ENCODE assay signal across 26 mouse cellular contexts in genomic region chr2:17375916-17376315, GRCm38 (mm10).
"Had no signal": no experiment of that assay in that cellular context is flagged by ENCODE, and none has a peak within 500 bp of the region (broad histone marks: within the 10 kb centered on the region; RNA-seq: fewer than 3 reads in every experiment).

No protein-coding gene starts in this region.

- H3K36me3 ChIP-seq: hindbrain, embryonic 13.5 days; hindbrain, embryonic 15.5 days; kidney, embryonic 15.5 days; limb, embryonic 13.5 days; limb, embryonic 15.5 days; liver, embryonic 12.5 days had no signal

- H3K27me3 ChIP-seq: heart, embryonic 13.5 days; heart, embryonic 15.5 days; hindbrain, embryonic 13.5 days; hindbrain, embryonic 15.5 days; kidney, embryonic 15.5 days; limb, embryonic 13.5 days; limb, embryonic 15.5 days; liver, embryonic 12.5 days had no signal

- H3K9me3 ChIP-seq: heart, embryonic 13.5 days; heart, embryonic 15.5 days; hindbrain, embryonic 13.5 days; hindbrain, embryonic 15.5 days; kidney, embryonic 15.5 days; limb, embryonic 13.5 days; limb, embryonic 15.5 days; liver, embryonic 12.5 days had no signal

- H3K4me3 ChIP-seq: gastrocnemius, adult 2 months; heart, adult 2 months; heart, embryonic 13.5 days; heart, embryonic 15.5 days; hindbrain, embryonic 13.5 days; hindbrain, embryonic 15.5 days; kidney, embryonic 15.5 days; limb, embryonic 13.5 days; limb, embryonic 15.5 days; liver, embryonic 12.5 days had no signal

- DNase-seq: gastrocnemius, adult 2 months; gastrocnemius, postnatal 10 days; gastrocnemius, postnatal 25 days; heart, adult 2 months; heart, postnatal 14 days; heart, postnatal 36 days; kidney, adult 11 months; kidney, adult 2 months; kidney, adult 9 months; kidney, postnatal 14 days; kidney, postnatal 36 days; layer of hippocampus, postnatal 36 days; left cerebral cortex, postnatal 4 days had no signal

- H3K9ac ChIP-seq: heart, embryonic 13.5 days; heart, embryonic 15.5 days; hindbrain, embryonic 13.5 days; hindbrain, embryonic 15.5 days; kidney, embryonic 15.5 days; limb, embryonic 13.5 days; limb, embryonic 15.5 days; liver, embryonic 12.5 days; liver, embryonic 14.5 days had no signal

- H3K4me2 ChIP-seq: heart, embryonic 11.5 days; heart, embryonic 13.5 days; heart, embryonic 15.5 days; hindbrain, embryonic 13.5 days; hindbrain, embryonic 15.5 days; kidney, embryonic 15.5 days; limb, embryonic 13.5 days; limb, embryonic 15.5 days; liver, embryonic 12.5 days had no signal

- H3K4me1 ChIP-seq: heart, embryonic 13.5 days; heart, embryonic 15.5 days; hindbrain, embryonic 13.5 days; hindbrain, embryonic 15.5 days; kidney, embryonic 15.5 days; limb, embryonic 13.5 days; limb, embryonic 15.5 days; liver, embryonic 12.5 days had no signal

- H3K27ac ChIP-seq: gastrocnemius, adult 2 months; heart, adult 2 months; heart, embryonic 13.5 days; heart, embryonic 15.5 days; hindbrain, embryonic 13.5 days; hindbrain, embryonic 15.5 days; hindbrain, postnatal 0 days; kidney, embryonic 15.5 days; kidney, postnatal 0 days; limb, embryonic 13.5 days; limb, embryonic 15.5 days; liver, embryonic 12.5 days; liver, embryonic 14.5 days had no signal

- ATAC-seq: hindbrain, postnatal 0 days; intestine, embryonic 16.5 days; liver, embryonic 12.5 days had no signal
